Mouse (Mus musculus) granulocyte monocyte progenitor cell, adult 5-6 weeks (primary cell): ENCODE results near the gene Olfr1453. TPM values are rescaled to one million over a fixed set of nuclear protein-coding genes. Genes with fewer than 3 reads are reported as not detected.
"Not testable (repeated sequence)": the region's sequence is repeated elsewhere in the genome, so short reads cannot be mapped to it uniquely, and the experiment has no call there.

Experiments
- ATAC-seq: replicated peaks from 2 replicates; pipeline ENCODE4 v1.8.0; 2016; ENCODE audit warnings: mild to moderate bottlenecking, moderate TSS enrichment, inconsistent platforms; ENCODE audit not compliant: poor library complexity, severe bottlenecking
- total RNA-seq, 2 experiments: library from RNA; stranded (forward) in 1 of 2; stranded (reverse) in 1 of 2; fragments of 200-712, 200-1000 nt in 1 of 2; fragments of >200 nt in 1 of 2; fragmentation: Nextera tagmentation in 1 of 2; gene quantifications; 2 replicates each; pipeline ENCODE4 v1.2.3; 2014 to 2017

Gene Olfr1453
- total RNA-seq (2014; fragmentation: Nextera tagmentation) (not detected in 2 replicates), total RNA-seq (2017) (not detected in 2 replicates)

GRCm38 (mm10) chr19:13028227-13028626 is at the start of gene Olfr1453:
TSS of gene Olfr1453 (minus strand) at chr19:13028327.
- ATAC-seq, result no peak

- ATAC-seq, result no peak
Observed at GRCm38 (mm10) chr19:13060310-13060709, 32.2 kb upstream of the Olfr1453 start, which contains the start of gene Olfr1454. TSS of gene Olfr1454 (plus strand) at chr19:13060610.

GRCm38 (mm10) chr19:12994714-12995113 is 33.4 kb downstream of the Olfr1453 start, which contains the start of gene Olfr1451:
TSS of gene Olfr1451 (plus strand) at chr19:12995014.
- ATAC-seq, result no peak

GRCm38 (mm10) chr19:12992316-12992715 is 35.8 kb downstream of the Olfr1453 start:
- ATAC-seq, result not testable (repeated sequence)

Other genes with a start within 250 kb of the Olfr1453 start
- 58.7 and 61.6 TPM in 2 replicates for gene Zfp91, start 232.2 kb downstream of the Olfr1453 start, total RNA-seq (2014; fragmentation: Nextera tagmentation)
- gene Zfp91, start 232.2 kb downstream of the Olfr1453 start, total RNA-seq (2017), result 89.3 and 100 TPM in 2 replicates
- gene Lpxn, start 232.1 kb downstream of the Olfr1453 start, total RNA-seq (2014; fragmentation: Nextera tagmentation), result 7.8 and 9.9 TPM in 2 replicates
- gene Lpxn, start 232.1 kb downstream of the Olfr1453 start, total RNA-seq (2017), result 6.4 and 10.6 TPM in 2 replicates
- gene Gm5244, start 181.6 kb downstream of the Olfr1453 start, total RNA-seq (2014; fragmentation: Nextera tagmentation), result not detected in 2 replicates
- not detected in 2 replicates for gene Gm5244, start 181.6 kb downstream of the Olfr1453 start, total RNA-seq (2017)
- gene Olfr1444, start 171.0 kb downstream of the Olfr1453 start, total RNA-seq (2014; fragmentation: Nextera tagmentation), result not detected in 2 replicates
- gene Olfr1444, start 171.0 kb downstream of the Olfr1453 start, total RNA-seq (2017), result not detected in 2 replicates
- gene Olfr1445, start 144.5 kb downstream of the Olfr1453 start, total RNA-seq (2014; fragmentation: Nextera tagmentation), result not detected in 2 replicates
- not detected in 2 replicates for gene Olfr1445, start 144.5 kb downstream of the Olfr1453 start, total RNA-seq (2017)
- not detected in 2 replicates for gene Olfr1446, start 134.8 kb downstream of the Olfr1453 start, total RNA-seq (2014; fragmentation: Nextera tagmentation)
- not detected in 2 replicates for gene Olfr1446, start 134.8 kb downstream of the Olfr1453 start, total RNA-seq (2017)
- gene Olfr1447, start 124.6 kb downstream of the Olfr1453 start, total RNA-seq (2014; fragmentation: Nextera tagmentation), result not detected in 2 replicates
- not detected in 2 replicates for gene Olfr1447, start 124.6 kb downstream of the Olfr1453 start, total RNA-seq (2017)
- not detected in 2 replicates for gene Olfr1448, start 103.9 kb downstream of the Olfr1453 start, total RNA-seq (2014; fragmentation: Nextera tagmentation)
- not detected in 2 replicates for gene Olfr1448, start 103.9 kb downstream of the Olfr1453 start, total RNA-seq (2017)
- gene Olfr1449, start 97.5 kb downstream of the Olfr1453 start, total RNA-seq (2014; fragmentation: Nextera tagmentation), result not detected in 2 replicates
- not detected in 2 replicates for gene Olfr1449, start 97.5 kb downstream of the Olfr1453 start, total RNA-seq (2017)
- not detected in 2 replicates for gene Olfr1450, start 78.1 kb downstream of the Olfr1453 start, total RNA-seq (2014; fragmentation: Nextera tagmentation)
- gene Olfr1450, start 78.1 kb downstream of the Olfr1453 start, total RNA-seq (2017), result not detected in 2 replicates
- gene Olfr1451, start 33.3 kb downstream of the Olfr1453 start, total RNA-seq (2014; fragmentation: Nextera tagmentation), result not detected in 2 replicates
- gene Olfr1451, start 33.3 kb downstream of the Olfr1453 start, total RNA-seq (2017), result not detected in 2 replicates
- gene Olfr1454, start 32.3 kb upstream of the Olfr1453 start, total RNA-seq (2014; fragmentation: Nextera tagmentation), result not detected in 2 replicates
- not detected in 2 replicates for gene Olfr1454, start 32.3 kb upstream of the Olfr1453 start, total RNA-seq (2017)
- gene Olfr1457, start 69.6 kb upstream of the Olfr1453 start, total RNA-seq (2014; fragmentation: Nextera tagmentation), result not detected in 2 replicates
- not detected in 2 replicates for gene Olfr1457, start 69.6 kb upstream of the Olfr1453 start, total RNA-seq (2017)
- gene Olfr1458, start 78.4 kb upstream of the Olfr1453 start, total RNA-seq (2014; fragmentation: Nextera tagmentation), result not detected in 2 replicates
- gene Olfr1458, start 78.4 kb upstream of the Olfr1453 start, total RNA-seq (2017), result not detected in 2 replicates
- not detected in 2 replicates for gene Olfr1459, start 121.2 kb upstream of the Olfr1453 start, total RNA-seq (2014; fragmentation: Nextera tagmentation)
- not detected in 2 replicates for gene Olfr1459, start 121.2 kb upstream of the Olfr1453 start, total RNA-seq (2017)
- gene Olfr1461, start 134.7 kb upstream of the Olfr1453 start, total RNA-seq (2014; fragmentation: Nextera tagmentation), result not detected in 2 replicates
- gene Olfr1461, start 134.7 kb upstream of the Olfr1453 start, total RNA-seq (2017), result not detected in 2 replicates
- gene Olfr1462, start 157.4 kb upstream of the Olfr1453 start, total RNA-seq (2014; fragmentation: Nextera tagmentation), result not detected in 2 replicates
- gene Olfr1462, start 157.4 kb upstream of the Olfr1453 start, total RNA-seq (2017), result not detected in 2 replicates
- not detected in 2 replicates for gene Olfr1463, start 203.0 kb upstream of the Olfr1453 start, total RNA-seq (2014; fragmentation: Nextera tagmentation)
- not detected in 2 replicates for gene Olfr1463, start 203.0 kb upstream of the Olfr1453 start, total RNA-seq (2017)